Mouse (Mus musculus): Measurements from ENCODE around the gene Fam169b. TPM values are rescaled to one million over a fixed set of nuclear protein-coding genes. Genes with fewer than 3 reads are reported as not detected.
"Not testable (repeated sequence)": the region's sequence is repeated elsewhere in the genome, so short reads cannot be mapped to it uniquely, and the experiment has no call there.

Gene Fam169b
- total and polyA plus RNA-seq, 3 experiments = 0.16 to 0.61 TPM; not detected in 1

GRCm38 (mm10) chr7:68280352-68280869 lies 6.8 kb downstream of the Fam169b start:
- TF ChIP-seq CTCF (IDR thresholded peaks at IDR 0.05) = no peak
- no peak for TF ChIP-seq EP300 (IDR thresholded peaks at IDR 0.05; ENCODE audit: insufficient read depth, low read depth, low read length)
- no peak for TF ChIP-seq POLR2A (IDR thresholded peaks at IDR 0.05; ENCODE audit: insufficient read depth, low read depth, low read length)
- Histone ChIP-seq H3K36me3 (ENCODE audit: control insufficient read depth, insufficient read depth, low read length) (no peaks in the 10 kb centered on the region), H3K4me3 (no peak overlapping the region), H3K27me3 (ENCODE audit: control insufficient read depth, insufficient read depth, low read length) (peaks cover 8% of the 10 kb centered on the region), H3K27ac (no peak overlapping the region), H3K4me1 (ENCODE audit: control insufficient read depth, insufficient read depth, low read length) (peaks cover 5% of the 10 kb centered on the region), H3K79me2 (replicated peaks; ENCODE audit: control insufficient read depth, insufficient read depth, low read length) (no peaks in the 10 kb centered on the region), H3K9ac (ENCODE audit: low read depth, low read length) (no peak overlapping the region)
- intact Hi-C loops (cut with DNase I) = no loop called here
- 77% methylated on average over 19 of the region's 19 CpGs for WGBS
- no peak for DNase-seq

GRCm38 (mm10) chr7:68281341-68281740 lies 7.7 kb downstream of the Fam169b start:
- TF ChIP-seq EP300 (IDR thresholded peaks at IDR 0.05; ENCODE audit: insufficient read depth, low read depth, low read length) (no peak), CTCF (IDR thresholded peaks at IDR 0.05) (no peak), POLR2A (IDR thresholded peaks at IDR 0.05; ENCODE audit: insufficient read depth, low read depth, low read length) (no peak)
- intact Hi-C loops (cut with DNase I) = no loop called here

GRCm38 (mm10) chr7:68282304-68283132 lies 8.9 kb downstream of the Fam169b start:
- no peak overlapping the region for H3K27ac ChIP-seq
- no peaks in the 10 kb centered on the region for H3K27me3 ChIP-seq (ENCODE audit: control insufficient read depth, insufficient read depth, low read length)
- peaks cover 6% of the 10 kb centered on the region for H3K4me1 ChIP-seq (ENCODE audit: control insufficient read depth, insufficient read depth, low read length)
- H3K79me2 ChIP-seq (replicated peaks; ENCODE audit: control insufficient read depth, insufficient read depth, low read length) = no peaks in the 10 kb centered on the region
- no peaks in the 10 kb centered on the region for H3K36me3 ChIP-seq (ENCODE audit: control insufficient read depth, insufficient read depth, low read length)
- no peak for DNase-seq
- TF ChIP-seq POLR2A (IDR thresholded peaks at IDR 0.05; ENCODE audit: insufficient read depth, low read depth, low read length) = no peak
- TF ChIP-seq CTCF (IDR thresholded peaks at IDR 0.05) = no peak
- TF ChIP-seq EP300 (IDR thresholded peaks at IDR 0.05; ENCODE audit: insufficient read depth, low read depth, low read length) = no peak
- 76% methylated on average over 22 of the region's 22 CpGs for WGBS
- no peak overlapping the region for H3K9ac ChIP-seq (ENCODE audit: low read depth, low read length)
- intact Hi-C loops (cut with DNase I) = no loop called here
- H3K4me3 ChIP-seq = no peak overlapping the region

More at GRCm38 (mm10) chr7:68281341-68281740, 7.7 kb downstream of the Fam169b start:
- H3K4me3 ChIP-seq = no peak overlapping the region
- H3K36me3 ChIP-seq (ENCODE audit: control insufficient read depth, insufficient read depth, low read length) = no peaks in the 10 kb centered on the region
- no peak overlapping the region for H3K27ac ChIP-seq
- 62% methylated on average over 5 of the region's 5 CpGs for WGBS
- no peak overlapping the region for H3K9ac ChIP-seq (ENCODE audit: low read depth, low read length)
- no peak for DNase-seq
- 0 out of 2 replicates have a peak, but pooled peaks cover 2% of the 10 kb centered on the region for H3K27me3 ChIP-seq (ENCODE audit: control insufficient read depth, insufficient read depth, low read length)
- H3K79me2 ChIP-seq (replicated peaks; ENCODE audit: control insufficient read depth, insufficient read depth, low read length) = no peaks in the 10 kb centered on the region
- H3K4me1 ChIP-seq (ENCODE audit: control insufficient read depth, insufficient read depth, low read length) = peaks cover 6% of the 10 kb centered on the region

GRCm38 (mm10) chr7:68283133-68283520 lies 9.5 kb downstream of the Fam169b start:
- WGBS = 75% methylated on average over 4 of the region's 4 CpGs

GRCm38 (mm10) chr7:68283776-68284175 lies 10.1 kb downstream of the Fam169b start:
- Histone ChIP-seq H3K79me2 (replicated peaks; ENCODE audit: control insufficient read depth, insufficient read depth, low read length) (no peaks in the 10 kb centered on the region), H3K27ac (no peak overlapping the region), H3K4me3 (no peak overlapping the region), H3K9ac (ENCODE audit: low read depth, low read length) (no peak overlapping the region), H3K4me1 (ENCODE audit: control insufficient read depth, insufficient read depth, low read length) (peaks cover 6% of the 10 kb centered on the region), H3K27me3 (ENCODE audit: control insufficient read depth, insufficient read depth, low read length) (no peaks in the 10 kb centered on the region), H3K36me3 (ENCODE audit: control insufficient read depth, insufficient read depth, low read length) (no peaks in the 10 kb centered on the region)
- no peak for TF ChIP-seq CTCF (IDR thresholded peaks at IDR 0.05)
- TF ChIP-seq POLR2A (IDR thresholded peaks at IDR 0.05; ENCODE audit: insufficient read depth, low read depth, low read length) = no peak
- no peak for TF ChIP-seq EP300 (IDR thresholded peaks at IDR 0.05; ENCODE audit: insufficient read depth, low read depth, low read length)
- WGBS = 91% methylated on average over 7 of the region's 7 CpGs
- no peak for DNase-seq
- intact Hi-C loops (cut with DNase I) = no loop called here

More at GRCm38 (mm10) chr7:68283133-68283520, 9.5 kb downstream of the Fam169b start:
- H3K79me2 ChIP-seq (replicated peaks; ENCODE audit: control insufficient read depth, insufficient read depth, low read length); H3K27ac ChIP-seq; H3K4me1 ChIP-seq (ENCODE audit: control insufficient read depth, insufficient read depth, low read length); H3K9ac ChIP-seq (ENCODE audit: low read depth, low read length); H3K4me3 ChIP-seq; H3K36me3 ChIP-seq (ENCODE audit: control insufficient read depth, insufficient read depth, low read length); H3K27me3 ChIP-seq (ENCODE audit: control insufficient read depth, insufficient read depth, low read length); DNase-seq; intact Hi-C loops (cut with DNase I): not testable (repeated sequence)

GRCm38 (mm10) chr7:68285851-68286298 lies 12.2 kb downstream of the Fam169b start:
- Histone ChIP-seq H3K4me3 (no peak overlapping the region), H3K36me3 (ENCODE audit: control insufficient read depth, insufficient read depth, low read length) (no peaks in the 10 kb centered on the region), H3K9ac (ENCODE audit: low read depth, low read length) (no peak overlapping the region), H3K4me1 (ENCODE audit: control insufficient read depth, insufficient read depth, low read length) (peaks cover 6% of the 10 kb centered on the region), H3K79me2 (replicated peaks; ENCODE audit: control insufficient read depth, insufficient read depth, low read length) (no peaks in the 10 kb centered on the region), H3K27me3 (ENCODE audit: control insufficient read depth, insufficient read depth, low read length) (no peaks in the 10 kb centered on the region), H3K27ac (no peak overlapping the region)
- 40% methylated on average over 8 of the region's 8 CpGs for WGBS
- intact Hi-C loops (cut with DNase I) = loop anchor here (5.0 kb wide), 1 partner anchor 64 kb away; no protein-coding TSS in a partner anchor
- TF ChIP-seq CTCF (IDR thresholded peaks at IDR 0.05) (no peak), EP300 (IDR thresholded peaks at IDR 0.05; ENCODE audit: insufficient read depth, low read depth, low read length) (no peak)
- no peak for DNase-seq

Data from heart, adult 2 months (tissue).